Mouse (Mus musculus) kidney, embryonic 16.5 days (tissue): Measurements from ENCODE around the gene Slc37a1. TPM values are rescaled to one million over a fixed set of nuclear protein-coding genes. Genes with fewer than 3 reads are reported as not detected.
"Not testable (repeated sequence)": the region's sequence is repeated elsewhere in the genome, so short reads cannot be mapped to it uniquely, and the experiment has no call there.

Experiments used
- ATAC-seq: fragments of 200-750 bp; cut with Nextera tagmentation; 2 replicates; pipeline ENCODE4 v1.8.0; 2017; ENCODE audit warnings: moderate TSS enrichment; ENCODE audit not compliant: low FRiP score, low TSS enrichment
- H3K27ac ChIP-seq: fragments of 300-500 bp; sonication (generic); 2 replicates; pipeline ENCODE4 v1.5.1; 2014; ENCODE audit warnings: low read length
- H3K27me3 ChIP-seq: fragments of 300-500 bp; sonication (generic); 2 replicates; pipeline ENCODE4 v1.6.1; 2014; ENCODE audit warnings: low read length, control low read depth, mixed read lengths; ENCODE audit not compliant: insufficient read depth
- H3K36me3 ChIP-seq: fragments of 300-500 bp; sonication (generic); 2 replicates; pipeline ENCODE4 v1.6.1; 2014; ENCODE audit warnings: low read length, control low read depth, mixed read lengths; ENCODE audit not compliant: insufficient read depth
- H3K4me1 ChIP-seq: fragments of 300-500 bp; sonication (generic); 2 replicates; pipeline ENCODE4 v1.6.1; 2014; ENCODE audit warnings: low read length, control low read depth, mixed read lengths; ENCODE audit not compliant: insufficient read depth
- H3K4me2 ChIP-seq: fragments of 300-500 bp; sonication (generic); replicated peaks from 2 replicates; pipeline ENCODE4 v1.6.1; 2014; ENCODE audit warnings: low read depth, low read length
- H3K4me3 ChIP-seq: fragments of 300-500 bp; sonication (generic); 2 replicates; pipeline ENCODE4 v1.5.1; 2014; ENCODE audit warnings: mild to moderate bottlenecking, low read length
- H3K9ac ChIP-seq: fragments of 300-500 bp; sonication (generic); replicated peaks from 2 replicates; pipeline ENCODE4 v1.6.1; 2014; ENCODE audit warnings: low read length
- H3K9me3 ChIP-seq: fragments of 300-500 bp; sonication (generic); 2 replicates; pipeline ENCODE4 v1.6.1; 2016; ENCODE audit warnings: low read length, control low read depth
- WGBS: fragments of 180-500 bp; shearing (Covaris S2); extraction: QIAGEN DNeasy Blood & Tissue Kit; methylation state at CpG from one replicate; pipeline ENCODE4 v1.1.7; 2014; 5-methylcytosine and 5-hydroxymethylcytosine counted together
- polyA plus RNA-seq: library from polyadenylated mRNA; unstranded; fragments of >200 nt; fragmentation: Nextera tagmentation; extraction: Ambion mirVana; gene quantifications from 2 replicates; pipeline ENCODE4 v1.2.1, GENCODE M21; 2015

Gene Slc37a1
- polyA plus RNA-seq, 1 experiment from 2014 or later = 2.8 TPM

GRCm38 (mm10) chr17:31354684-31355083, 68.1 kb downstream of the Slc37a1 start:
- H3K9ac ChIP-seq, H3K27ac ChIP-seq, H3K4me3 ChIP-seq, H3K4me1 ChIP-seq, H3K36me3 ChIP-seq, H3K9me3 ChIP-seq, H3K4me2 ChIP-seq, H3K27me3 ChIP-seq, ATAC-seq: not testable (repeated sequence)
- WGBS = 77% methylated on average over 3 of the region's 3 CpGs

- ATAC-seq = no peak
- WGBS = 30% methylated on average over 8 of the region's 8 CpGs
- H3K27me3 ChIP-seq = no peaks in the 10 kb centered on the region
- no peak overlapping the region for H3K27ac ChIP-seq
- no peak overlapping the region for H3K4me3 ChIP-seq
- no peaks in the 10 kb centered on the region for H3K36me3 ChIP-seq
- no peak overlapping the region for H3K9ac ChIP-seq
- H3K4me1 ChIP-seq = peaks cover 7% of the 10 kb centered on the region; the same call in 1 of the 2 replicates
- H3K9me3 ChIP-seq = no peaks in the 10 kb centered on the region
- H3K4me2 ChIP-seq = no peak overlapping the region
Observed at GRCm38 (mm10) chr17:31355792-31356502, 69.4 kb downstream of the Slc37a1 start.

DNA sequence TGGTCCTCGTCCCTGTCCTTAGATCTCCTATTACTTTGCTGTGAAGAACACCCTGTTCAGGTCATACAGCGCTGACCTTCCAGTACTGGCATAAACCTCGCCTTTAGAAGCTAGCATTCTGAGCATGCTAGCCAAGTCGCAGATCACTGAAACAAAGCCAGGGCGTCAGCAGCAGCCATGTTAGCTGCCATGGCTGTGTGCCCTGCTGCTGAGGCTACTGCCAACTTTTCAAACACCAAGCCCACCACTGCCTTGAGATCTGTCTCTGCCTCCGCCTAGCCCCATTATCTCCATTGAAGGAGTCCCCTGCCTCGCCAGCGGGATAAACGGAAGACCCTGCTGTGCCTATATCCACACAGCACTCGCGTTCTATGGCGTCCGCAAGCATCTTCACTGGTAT, 74.0 kb downstream of the Slc37a1 start:
- H3K4me1 ChIP-seq = peaks cover 7% of the 10 kb centered on the region; the same call in 1 of the 2 replicates
- no peaks in the 10 kb centered on the region for H3K9me3 ChIP-seq
- H3K36me3 ChIP-seq = no peaks in the 10 kb centered on the region
- no peak overlapping the region for H3K9ac ChIP-seq
- WGBS = 81% methylated on average over 13 of the region's 13 CpGs
- no peak overlapping the region for H3K4me2 ChIP-seq
- H3K27me3 ChIP-seq = no peaks in the 10 kb centered on the region
- H3K27ac ChIP-seq = no peak overlapping the region
- no peak for ATAC-seq
- no peak overlapping the region for H3K4me3 ChIP-seq

- Histone ChIP-seq H3K9ac (no peak overlapping the region), H3K4me3 (no peak overlapping the region), H3K36me3 (no peaks in the 10 kb centered on the region), H3K27ac (no peak overlapping the region), H3K4me1 (no peaks in the 10 kb centered on the region), H3K9me3 (0 out of 2 replicates have a peak, but pooled peaks cover 4% of the 10 kb centered on the region), H3K4me2 (no peak overlapping the region), H3K27me3 (no peaks in the 10 kb centered on the region)
- WGBS = 69% methylated on average over 5 of the region's 5 CpGs
- ATAC-seq = no peak
Observed at GRCm38 (mm10) chr17:31365586-31366166, 79.1 kb downstream of the Slc37a1 start.

DNA sequence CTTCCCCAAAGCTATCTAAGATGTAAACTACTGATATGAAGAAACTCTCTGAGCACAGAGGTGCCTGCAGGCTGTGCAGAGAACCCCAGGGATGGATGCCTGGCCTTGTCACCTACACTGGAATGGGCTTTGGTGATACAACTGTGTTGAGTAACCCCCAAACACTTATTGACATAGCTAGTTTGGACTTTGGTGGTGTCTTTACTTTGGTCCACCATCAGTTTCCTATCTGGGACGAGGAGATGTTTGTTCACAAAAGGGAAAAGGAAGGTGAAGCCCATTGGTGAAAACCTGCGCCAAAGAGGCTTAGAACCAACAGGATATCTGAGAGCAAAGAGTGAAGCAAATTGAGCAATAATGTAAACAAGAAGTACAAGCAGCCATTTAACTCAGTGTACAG, 83.6 kb downstream of the Slc37a1 start:
- Histone ChIP-seq H3K4me1 (no peaks in the 10 kb centered on the region), H3K27me3 (no peaks in the 10 kb centered on the region), H3K9me3 (0 out of 2 replicates have a peak, but pooled peaks cover 4% of the 10 kb centered on the region), H3K36me3 (no peaks in the 10 kb centered on the region), H3K4me3 (no peak overlapping the region), H3K27ac (no peak overlapping the region), H3K9ac (no peak overlapping the region), H3K4me2 (no peak overlapping the region)
- WGBS = 88% methylated on average over 2 of the region's 2 CpGs
- no peak for ATAC-seq

DNA sequence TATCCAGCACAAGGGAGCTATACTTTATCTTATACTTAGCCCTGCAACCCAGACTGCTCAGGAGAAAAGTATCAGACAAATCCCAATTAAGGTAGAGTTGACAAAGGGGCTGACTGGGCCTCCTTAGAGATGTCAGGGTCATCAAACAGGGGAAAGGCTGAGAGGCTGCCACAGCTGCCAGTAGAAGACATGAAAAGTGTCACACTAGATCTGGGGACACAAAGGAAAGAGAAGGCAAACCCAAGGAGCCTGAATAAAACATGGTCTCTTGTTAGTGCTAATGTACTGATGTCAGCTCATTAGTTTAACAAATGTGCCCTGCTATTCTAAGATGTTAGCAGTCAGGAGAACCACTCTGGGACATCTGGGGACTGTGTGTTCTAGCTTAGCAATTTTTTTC, 84.3 kb downstream of the Slc37a1 start:
- Histone ChIP-seq H3K27me3 (no peaks in the 10 kb centered on the region), H3K36me3 (no peaks in the 10 kb centered on the region), H3K27ac (no peak overlapping the region), H3K4me2 (no peak overlapping the region), H3K4me3 (no peak overlapping the region), H3K9ac (no peak overlapping the region), H3K4me1 (no peaks in the 10 kb centered on the region), H3K9me3 (0 out of 2 replicates have a peak, but pooled peaks cover 4% of the 10 kb centered on the region)
- no peak for ATAC-seq

DNA sequence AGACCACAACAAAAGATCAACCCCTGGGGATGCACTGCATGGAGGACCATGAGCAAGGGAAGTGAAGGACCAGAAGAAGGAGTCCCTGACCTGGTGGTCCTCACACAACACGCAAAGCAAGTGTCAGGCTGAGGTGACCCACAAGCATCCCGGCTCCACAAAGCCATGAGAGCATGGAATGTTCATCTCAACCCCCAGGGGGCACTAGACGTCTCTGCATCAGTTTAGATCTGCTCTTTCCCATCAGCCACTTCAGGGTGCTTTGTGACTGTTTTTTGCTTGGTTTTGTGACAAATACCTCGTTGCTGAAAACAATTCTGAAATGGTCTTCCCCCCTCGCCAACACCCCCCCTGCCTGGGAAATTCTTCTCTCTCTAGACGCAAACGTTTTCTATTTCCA, 91.4 kb downstream of the Slc37a1 start:
- Histone ChIP-seq H3K36me3 (no peaks in the 10 kb centered on the region), H3K4me3 (no peak overlapping the region), H3K4me2 (no peak overlapping the region; the same call in 1 of the 2 replicates), H3K4me1 (no peaks in the 10 kb centered on the region), H3K27me3 (no peaks in the 10 kb centered on the region), H3K9me3 (no peaks in the 10 kb centered on the region), H3K9ac (no peak overlapping the region), H3K27ac (no peak overlapping the region)
- peak; percentile 31; the same call in 1 of the 2 replicates for ATAC-seq
- 10% methylated on average over 7 of the region's 7 CpGs for WGBS

GRCm38 (mm10) chr17:31378361-31378761, 91.8 kb downstream of the Slc37a1 start:
- H3K9ac ChIP-seq = no peak overlapping the region
- WGBS = 60% methylated on average over 10 of the region's 10 CpGs
- no peak overlapping the region for H3K27ac ChIP-seq
- no peaks in the 10 kb centered on the region for H3K4me1 ChIP-seq
- no peak overlapping the region for H3K4me3 ChIP-seq
- H3K27me3 ChIP-seq = no peaks in the 10 kb centered on the region
- no peak overlapping the region; the same call in 1 of the 2 replicates for H3K4me2 ChIP-seq
- no peak for ATAC-seq
- no peaks in the 10 kb centered on the region for H3K9me3 ChIP-seq
- H3K36me3 ChIP-seq = no peaks in the 10 kb centered on the region

DNA sequence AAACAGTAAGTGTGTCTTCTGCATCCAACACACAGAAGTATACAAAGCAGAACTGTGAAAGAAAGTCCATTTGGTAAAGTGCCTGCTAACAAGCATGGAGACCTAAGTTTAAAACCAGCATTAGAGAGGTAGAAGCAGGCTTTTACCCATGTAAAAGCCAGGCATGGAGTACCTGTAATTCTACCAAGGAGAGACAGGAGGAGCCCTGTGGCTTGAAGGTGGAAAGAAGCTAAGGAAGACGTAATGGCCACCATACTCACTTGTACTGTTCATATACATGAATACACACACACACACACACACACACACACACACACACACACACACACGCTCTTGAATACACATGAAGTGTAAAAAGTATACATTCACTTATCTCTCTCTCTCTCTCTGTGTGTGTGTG, 92.5 kb downstream of the Slc37a1 start:
- Histone ChIP-seq H3K4me1 (peaks cover under 1% of the 10 kb centered on the region; the same call in 1 of the 2 replicates), H3K27me3 (no peaks in the 10 kb centered on the region), H3K4me2 (no peak overlapping the region), H3K36me3 (no peaks in the 10 kb centered on the region), H3K27ac (no peak overlapping the region), H3K4me3 (no peak overlapping the region), H3K9me3 (no peaks in the 10 kb centered on the region), H3K9ac (no peak overlapping the region)
- no peak for ATAC-seq
- 64% methylated on average over 2 of the region's 2 CpGs for WGBS

DNA sequence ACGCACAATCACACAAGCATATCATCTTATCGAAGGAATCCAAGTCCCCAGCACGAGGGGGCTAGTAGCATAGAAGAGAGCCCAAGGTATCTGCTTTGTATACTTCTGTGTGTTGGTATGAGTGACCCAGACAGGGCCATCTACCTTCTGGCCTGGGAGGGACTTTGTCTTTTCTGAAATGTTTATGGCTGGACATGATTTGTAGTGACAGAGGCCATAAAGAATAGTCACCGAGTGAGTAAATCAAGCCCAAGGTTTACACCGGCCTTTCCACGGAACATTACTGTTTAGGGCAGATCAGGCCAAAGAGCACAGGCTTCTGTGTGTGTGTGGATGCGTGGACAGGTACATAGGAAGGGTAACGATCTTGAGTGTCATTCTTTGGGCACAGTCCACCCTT, 93.3 kb downstream of the Slc37a1 start:
- Histone ChIP-seq H3K4me3 (no peak overlapping the region), H3K4me1 (peaks cover 8% of the 10 kb centered on the region), H3K9me3 (no peaks in the 10 kb centered on the region), H3K36me3 (no peaks in the 10 kb centered on the region), H3K27me3 (no peaks in the 10 kb centered on the region), H3K27ac (no peak overlapping the region), H3K4me2 (no peak overlapping the region), H3K9ac (no peak overlapping the region)
- no peak for ATAC-seq
- 25% methylated on average over 8 of the region's 8 CpGs for WGBS
